ENCODE assay signal across 9 mouse cellular contexts in genomic region chr6:34921941-34922340, GRCm38 (mm10). TPM values are rescaled to one million over a fixed set of nuclear protein-coding genes. Genes with fewer than 3 reads are reported as not detected.
A peak's percentile ranks its signal among the peaks of the same experiment; 100 is the strongest.
DNase-seq lines count a peak whose midpoint lies in the region; ATAC-seq and TF ChIP-seq lines count a peak whose summit lies in the region.
"Had no signal": no experiment of that assay in that cellular context is flagged by ENCODE, and none has a peak within 500 bp of the region (broad histone marks: within the 10 kb centered on the region; RNA-seq: fewer than 3 reads in every experiment).

No protein-coding gene starts in this region.

- H3K4me3 ChIP-seq in forebrain, postnatal 0 days (ENCODE audit: low read depth, low read length) = no peak overlapping the region
- no peak overlapping the region for H3K4me3 ChIP-seq in forebrain, embryonic 15.5 days
- no peak overlapping the region for H3K4me3 ChIP-seq in kidney, embryonic 15.5 days (replicated peaks)

- 58% methylated on average over 14 of the region's 14 CpGs for WGBS in forebrain, postnatal 0 days
- WGBS in forebrain, embryonic 15.5 days = 54% methylated on average over 14 of the region's 14 CpGs
- WGBS in kidney, embryonic 15.5 days = 59% methylated on average over 14 of the region's 14 CpGs

- H3K27ac ChIP-seq in forebrain, postnatal 0 days (ENCODE audit: low read depth, low read length) = no peak overlapping the region
- H3K27ac ChIP-seq in forebrain, embryonic 15.5 days (replicated peaks) = no peak overlapping the region
- no peak overlapping the region for H3K27ac ChIP-seq in kidney, embryonic 15.5 days
- H3K27ac ChIP-seq: macrophage had no signal

- in situ Hi-C loops in Patski (cut with MboI; ENCODE audit: low pct_unique_long_range_greater_than_20kb) = loop anchor here (5.0 kb wide), 1 partner anchor 410 kb away; no protein-coding TSS in a partner anchor

- CTCF ChIA-PET in Patski (lab: Charles Lee) = interaction anchor here (0.6 to 1.1 kb wide), 4 partner anchors 15 to 75 kb away, joined by 3 to 4 read pairs (median 4); no protein-coding TSS in a partner anchor

- DNase-seq in forebrain, postnatal 0 days = no peak
- DNase-seq in 3134 (ENCODE audit: extremely low read depth, insufficient read length, low spot score) (peak; percentile 20), Patski (ENCODE audit: low read depth, low spot score) (peak; percentile 6)
- peak; percentile 21 for DNase-seq in fibroblast of lung, adult 2 months (ENCODE audit: low read depth)

- TF ChIP-seq CTCF in forebrain, postnatal 0 days (IDR thresholded peaks at IDR 0.05; ENCODE audit: low read depth) = peak; percentile 76
- peak; percentile 59 for TF ChIP-seq CTCF in Patski (IDR thresholded peaks at IDR 0.05)

- peak; percentile 18; the same call in 1 of the 2 replicates for ATAC-seq in forebrain, postnatal 0 days
- ATAC-seq in forebrain, embryonic 15.5 days (replicated peaks) = no peak
- ATAC-seq in Patski = peak; percentile 63
- 0 out of 2 replicates have a peak, but pooled peaks have one; percentile 49 for ATAC-seq in kidney, embryonic 15.5 days (replicated peaks; ENCODE audit: low FRiP score)
- peak; percentile 99 for ATAC-seq in megakaryocyte progenitor cell, adult 5-6 weeks (replicated peaks; ENCODE audit: poor library complexity)
- ATAC-seq in inflammation-experienced regulatory T-cells, adult 6 months = no peak

- H3K4me2 ChIP-seq in forebrain, postnatal 0 days (ENCODE audit: low read depth) = no peak overlapping the region
- H3K4me2 ChIP-seq in forebrain, embryonic 15.5 days (replicated peaks) = no peak overlapping the region
- H3K4me2 ChIP-seq in kidney, embryonic 15.5 days = no peak overlapping the region

- no peaks in the 10 kb centered on the region for H3K9me3 ChIP-seq in forebrain, postnatal 0 days (ENCODE audit: low read length)
- no peaks in the 10 kb centered on the region for H3K9me3 ChIP-seq in forebrain, embryonic 15.5 days
- no peaks in the 10 kb centered on the region for H3K9me3 ChIP-seq in kidney, embryonic 15.5 days (replicated peaks)

- no peaks in the 10 kb centered on the region for H3K4me1 ChIP-seq in forebrain, postnatal 0 days (ENCODE audit: insufficient read depth)
- no peaks in the 10 kb centered on the region for H3K4me1 ChIP-seq in forebrain, embryonic 15.5 days
- no peaks in the 10 kb centered on the region for H3K4me1 ChIP-seq in kidney, embryonic 15.5 days

- H3K9ac ChIP-seq in forebrain, postnatal 0 days = no peak overlapping the region
- H3K9ac ChIP-seq in forebrain, embryonic 15.5 days (replicated peaks) = no peak overlapping the region
- H3K9ac ChIP-seq in kidney, embryonic 15.5 days = no peak overlapping the region

- H3K36me3 ChIP-seq in forebrain, postnatal 0 days (ENCODE audit: insufficient read depth) = no peaks in the 10 kb centered on the region
- no peaks in the 10 kb centered on the region for H3K36me3 ChIP-seq in forebrain, embryonic 15.5 days
- no peaks in the 10 kb centered on the region for H3K36me3 ChIP-seq in kidney, embryonic 15.5 days

- POLR2A ChIA-PET in Patski (lab: Charles Lee) = interaction anchor here (0.6 kb wide), 1 partner anchor 538 kb away, joined by 5 read pairs; no protein-coding TSS in a partner anchor

- no peaks in the 10 kb centered on the region for H3K27me3 ChIP-seq in forebrain, postnatal 0 days (ENCODE audit: insufficient read depth, low read length)
- H3K27me3 ChIP-seq in forebrain, embryonic 15.5 days = no peaks in the 10 kb centered on the region
- H3K27me3 ChIP-seq in Patski = no peaks in the 10 kb centered on the region
- H3K27me3 ChIP-seq in kidney, embryonic 15.5 days = no peaks in the 10 kb centered on the region

RNA-seq across cellular contexts. Expression of gene Stra8, which starts 2.0 kb away (rescaled TPM):
- not detected in 2 replicates for total RNA-seq in forebrain, postnatal 0 days (2014; rRNA removed)
- polyA plus RNA-seq in forebrain, postnatal 0 days (2015; fragmentation: Nextera tagmentation; extraction: Ambion mirVana) = not detected in 2 replicates
- not detected in 2 replicates for polyA plus RNA-seq in forebrain, embryonic 15.5 days (2015; fragmentation: Nextera tagmentation; extraction: Ambion mirVana)
- not detected for polyA plus RNA-seq in Patski (2021)
- polyA plus RNA-seq in kidney, embryonic 15.5 days (2015; fragmentation: Nextera tagmentation; extraction: Ambion mirVana) = not detected in 2 replicates
- total RNA-seq in megakaryocyte progenitor cell, adult 5-6 weeks (2015) = not detected in 2 replicates
- total RNA-seq in megakaryocyte progenitor cell, adult 5-6 weeks (2017) = not detected in 2 replicates
- polyA plus RNA-seq in inflammation-experienced regulatory T-cells, adult 6 months (2017; shearing (Covaris generic)) = not detected
- polyA plus RNA-seq: macrophage had no signal

RNA-seq across cellular contexts. Expression of gene Wdr91, which starts 11.3 kb away (rescaled TPM):
- 28.4 and 37.3 TPM in 2 replicates for total RNA-seq in forebrain, postnatal 0 days (2014; rRNA removed)
- 11.8 and 14.6 TPM in 2 replicates for polyA plus RNA-seq in forebrain, postnatal 0 days (2015; fragmentation: Nextera tagmentation; extraction: Ambion mirVana)
- polyA plus RNA-seq in forebrain, embryonic 15.5 days (2015; fragmentation: Nextera tagmentation; extraction: Ambion mirVana) = 11.2 and 12.4 TPM in 2 replicates
- polyA plus RNA-seq in Patski (2021) = 15.5 TPM
- 9.9 and 11.8 TPM in 2 replicates for polyA plus RNA-seq in kidney, embryonic 15.5 days (2015; fragmentation: Nextera tagmentation; extraction: Ambion mirVana)
- total RNA-seq in megakaryocyte progenitor cell, adult 5-6 weeks (2015) = 5.8 and 6.1 TPM in 2 replicates
- total RNA-seq in megakaryocyte progenitor cell, adult 5-6 weeks (2017) = 20.5 and 22.7 TPM in 2 replicates
- 10 to 100 TPM; 15.2 to 23.5 (median 19.1) TPM for polyA plus RNA-seq in inflammation-experienced regulatory T-cells, adult 6 months (2017; shearing (Covaris generic))

RNA-seq across cellular contexts. Expression of gene Cyren, which starts 44.1 kb away (rescaled TPM):
- total RNA-seq in forebrain, postnatal 0 days (2014; rRNA removed) = 5.7 and 6.3 TPM in 2 replicates
- polyA plus RNA-seq in forebrain, postnatal 0 days (2015; fragmentation: Nextera tagmentation; extraction: Ambion mirVana) = 4.5 and 5.0 TPM in 2 replicates
- polyA plus RNA-seq in forebrain, embryonic 15.5 days (2015; fragmentation: Nextera tagmentation; extraction: Ambion mirVana) = 11.4 and 13.7 TPM in 2 replicates
- 9.2 TPM for polyA plus RNA-seq in Patski (2021)
- 11.9 and 15.6 TPM in 2 replicates for polyA plus RNA-seq in kidney, embryonic 15.5 days (2015; fragmentation: Nextera tagmentation; extraction: Ambion mirVana)
- 5.1 and 5.6 TPM in 2 replicates for total RNA-seq in megakaryocyte progenitor cell, adult 5-6 weeks (2015)
- total RNA-seq in megakaryocyte progenitor cell, adult 5-6 weeks (2017) = 2.5 and 2.9 TPM in 2 replicates
- polyA plus RNA-seq in inflammation-experienced regulatory T-cells, adult 6 months (2017; shearing (Covaris generic)) = 1 to 10 TPM; 5.7 to 6.7 (median 6.5) TPM

RNA-seq across cellular contexts. Expression of gene Tmem140, which starts 59.0 kb away (rescaled TPM):
- total RNA-seq in forebrain, postnatal 0 days (2014; rRNA removed) = 1.6 and 7.3 TPM in 2 replicates
- 0.45 and 0.48 TPM in 2 replicates for polyA plus RNA-seq in forebrain, postnatal 0 days (2015; fragmentation: Nextera tagmentation; extraction: Ambion mirVana)
- polyA plus RNA-seq in forebrain, embryonic 15.5 days (2015; fragmentation: Nextera tagmentation; extraction: Ambion mirVana) = 1.3 and 1.6 TPM in 2 replicates
- 16.9 TPM for polyA plus RNA-seq in Patski (2021)
- 1.9 and 2.3 TPM in 2 replicates for polyA plus RNA-seq in kidney, embryonic 15.5 days (2015; fragmentation: Nextera tagmentation; extraction: Ambion mirVana)
- total RNA-seq in megakaryocyte progenitor cell, adult 5-6 weeks (2015) = 0.10 and 1.2 TPM in 2 replicates
- total RNA-seq in megakaryocyte progenitor cell, adult 5-6 weeks (2017) = 0.33 and 0.88 TPM in 2 replicates
- 10 to 100 TPM; 16.8 to 30.9 (median 17.3) TPM for polyA plus RNA-seq in inflammation-experienced regulatory T-cells, adult 6 months (2017; shearing (Covaris generic))

Comparison
In these comparisons a context has a peak if more than half of its experiments do, and no peak if none do; other contexts are left out.
1. ATAC-seq: peak in forebrain, postnatal 0 days (single experiment), Patski (single experiment), kidney, embryonic 15.5 days (single experiment) and megakaryocyte progenitor cell, adult 5-6 weeks (single experiment); none in forebrain, embryonic 15.5 days (single experiment) and inflammation-experienced regulatory T-cells, adult 6 months (single experiment).